Mouse (Mus musculus): Measurements from ENCODE around the gene Elmo1.

The Elmo1 gene

DNA sequence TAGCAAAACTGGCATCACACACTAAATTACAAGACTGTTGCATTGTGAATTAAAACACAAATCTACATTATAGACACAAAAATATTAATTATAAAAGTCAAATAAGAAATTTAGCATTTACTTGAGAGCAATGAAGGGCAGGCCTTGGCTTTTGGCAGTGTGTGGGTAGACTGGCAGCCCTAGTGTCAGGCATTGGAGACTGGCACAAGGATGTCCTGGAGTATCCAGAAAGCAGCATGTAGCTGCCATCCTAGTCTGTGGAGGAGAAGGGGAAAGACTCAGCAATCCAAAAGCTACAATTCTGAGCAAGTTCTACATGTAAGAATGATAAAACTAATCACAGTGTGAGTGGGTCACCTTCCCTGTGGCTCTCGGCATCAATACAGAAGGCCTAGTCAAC lies 446.7 kb downstream of the Elmo1 start:
- no peak for DNase-seq (ENCODE audit: low spot score)

DNA sequence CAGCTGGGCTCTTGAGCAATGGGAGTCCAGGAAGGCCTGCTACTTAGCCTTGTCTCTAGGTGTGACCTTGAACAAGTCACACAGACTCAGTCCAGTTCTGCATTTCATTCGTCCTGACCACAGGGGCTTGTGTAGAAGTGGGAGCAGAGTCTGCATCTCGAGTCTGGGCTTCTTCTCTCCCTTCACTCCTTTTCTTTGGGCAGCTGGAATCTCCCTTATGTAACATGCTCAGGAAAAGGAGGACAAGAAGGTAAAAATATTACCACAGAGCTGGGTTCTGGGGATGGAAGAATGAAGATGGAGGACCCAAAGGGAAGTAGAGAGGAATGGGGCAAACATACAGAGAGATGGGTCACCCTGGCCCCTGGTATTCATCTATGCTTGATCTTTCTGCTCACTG lies 447.1 kb downstream of the Elmo1 start:
- DNase-seq (ENCODE audit: low spot score): no peak

DNA sequence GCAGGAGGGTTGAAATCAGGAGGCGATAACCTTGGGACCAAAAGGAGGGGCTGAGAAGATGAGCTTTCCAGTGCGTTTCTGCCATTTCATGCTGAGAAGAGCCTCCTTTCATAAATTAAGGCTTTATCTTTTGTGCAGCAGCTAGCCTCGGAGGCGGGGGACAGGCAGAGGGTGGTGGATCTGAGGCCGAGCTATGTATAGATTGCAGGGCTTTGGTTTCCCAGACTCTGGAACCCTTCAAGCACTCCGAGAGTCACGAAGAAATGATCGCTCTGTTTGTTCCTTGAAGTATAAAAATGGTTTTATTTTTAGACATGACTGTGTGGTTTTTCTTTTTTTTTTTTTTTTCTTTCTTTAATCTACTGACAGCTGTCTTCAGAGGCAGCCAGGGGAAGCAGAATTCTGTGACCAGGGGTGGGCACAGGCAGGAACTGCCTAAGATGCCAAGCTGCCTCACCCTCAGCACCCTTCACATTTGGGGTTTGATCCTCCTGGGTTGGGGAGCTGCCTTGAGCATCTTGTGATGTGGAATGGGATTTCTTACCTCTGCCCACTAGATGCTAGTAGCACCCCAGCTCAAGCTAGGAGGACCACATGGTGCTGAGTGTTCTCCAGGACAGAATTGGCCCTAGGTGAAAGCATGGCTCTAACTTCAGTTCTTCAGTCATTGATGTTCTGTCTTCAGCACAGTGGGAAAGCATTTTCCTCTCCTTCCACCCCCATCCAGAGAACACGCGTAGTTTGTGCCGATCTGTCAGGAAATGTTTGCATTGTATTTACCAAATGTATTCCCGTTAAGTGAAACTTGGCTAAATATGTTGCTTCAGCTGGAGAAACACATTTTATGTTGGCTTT lies 448.0 kb downstream of the Elmo1 start:
- no peak for DNase-seq (ENCODE audit: low spot score)

DNA sequence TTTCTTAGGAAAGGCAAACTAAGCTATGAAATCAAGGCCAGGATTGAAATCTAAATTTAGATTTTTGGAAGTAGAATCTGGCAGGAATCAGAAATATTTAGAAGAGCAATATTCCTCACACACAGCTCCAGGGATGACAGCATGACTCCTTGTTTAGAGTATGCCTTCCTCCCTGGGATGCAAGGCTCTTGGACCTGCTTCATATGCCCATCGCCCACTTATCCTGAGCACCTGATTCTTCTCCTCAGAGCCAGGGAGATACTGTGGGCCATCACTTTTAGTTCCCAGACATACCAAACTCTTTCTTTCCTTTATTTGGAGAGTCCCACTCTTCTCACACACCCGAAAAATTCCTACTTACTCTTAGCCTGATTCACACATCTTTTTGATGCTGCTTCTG lies 449.2 kb downstream of the Elmo1 start:
- DNase-seq (ENCODE audit: low spot score): no peak

DNA sequence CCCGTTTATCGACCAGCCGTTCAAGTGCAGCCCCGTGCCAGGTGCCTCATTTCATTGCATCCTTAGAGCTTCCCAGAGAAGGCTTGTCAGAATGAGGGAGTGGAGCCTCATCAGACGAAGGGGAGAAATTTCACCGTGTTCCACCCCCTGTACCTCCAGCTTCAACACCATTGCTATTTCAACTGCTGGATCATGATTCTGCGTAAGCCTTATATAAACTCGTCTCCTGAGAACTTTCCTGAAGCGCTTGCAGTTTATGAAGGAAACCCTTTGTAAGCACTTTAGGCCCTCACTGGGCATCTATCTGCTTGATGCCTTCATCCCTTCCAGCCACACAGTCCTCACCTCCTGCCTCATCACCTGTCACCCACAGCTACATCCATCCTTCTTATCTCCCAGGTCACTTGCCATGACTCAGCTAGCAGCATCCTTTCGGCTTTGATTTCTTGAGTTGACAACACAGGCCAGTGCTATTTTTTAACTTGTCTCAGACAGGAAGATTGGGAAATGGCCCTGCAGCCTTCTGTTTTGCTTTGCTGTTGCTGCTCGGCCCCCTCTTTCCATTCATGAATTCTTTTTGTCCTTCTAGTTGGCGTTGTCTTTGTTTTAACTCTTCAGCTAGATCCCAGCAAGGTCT lies 456.3 kb downstream of the Elmo1 start:
- DNase-seq (ENCODE audit: low spot score): no peak

DNA sequence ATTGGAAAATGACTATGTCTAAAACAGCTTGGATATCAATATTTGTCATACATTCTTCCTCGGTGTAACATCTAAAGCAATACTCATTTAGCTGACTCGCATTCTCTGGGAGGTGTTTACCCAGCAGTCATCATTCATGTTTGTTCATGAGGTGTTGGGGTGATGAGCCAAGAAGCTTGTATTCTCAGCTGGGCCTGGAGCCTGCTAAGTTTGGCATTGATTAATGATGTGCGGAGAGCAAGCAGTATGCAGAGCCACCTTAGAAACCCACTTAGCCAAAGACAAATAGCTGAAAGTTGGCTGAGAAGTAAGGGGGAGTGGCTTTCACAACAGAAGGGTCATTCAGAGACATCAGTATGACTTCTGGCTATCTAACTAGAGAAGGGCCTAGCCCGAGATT lies 459.6 kb downstream of the Elmo1 start:
- DNase-seq (ENCODE audit: low spot score): no peak

DNA sequence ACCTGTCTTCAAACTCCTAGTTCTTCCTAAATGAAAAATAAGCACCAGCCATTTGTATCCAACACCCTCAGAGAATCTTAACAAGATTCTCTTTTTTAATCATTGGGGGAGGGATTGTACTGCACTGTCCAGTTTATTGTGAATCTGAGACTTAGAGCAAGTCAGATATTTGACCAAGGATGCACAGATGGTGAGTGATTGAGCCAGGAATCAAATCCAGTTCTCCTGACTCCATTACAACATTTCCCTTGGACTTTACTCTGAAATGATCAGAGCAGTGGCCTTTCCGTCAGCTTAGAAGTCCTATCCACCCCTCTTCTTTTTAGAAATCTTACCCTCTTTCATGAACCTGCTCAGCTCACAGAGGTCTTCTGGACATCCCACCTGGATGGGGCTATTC lies 461.2 kb downstream of the Elmo1 start:
- no peak for DNase-seq (ENCODE audit: low spot score)

DNA sequence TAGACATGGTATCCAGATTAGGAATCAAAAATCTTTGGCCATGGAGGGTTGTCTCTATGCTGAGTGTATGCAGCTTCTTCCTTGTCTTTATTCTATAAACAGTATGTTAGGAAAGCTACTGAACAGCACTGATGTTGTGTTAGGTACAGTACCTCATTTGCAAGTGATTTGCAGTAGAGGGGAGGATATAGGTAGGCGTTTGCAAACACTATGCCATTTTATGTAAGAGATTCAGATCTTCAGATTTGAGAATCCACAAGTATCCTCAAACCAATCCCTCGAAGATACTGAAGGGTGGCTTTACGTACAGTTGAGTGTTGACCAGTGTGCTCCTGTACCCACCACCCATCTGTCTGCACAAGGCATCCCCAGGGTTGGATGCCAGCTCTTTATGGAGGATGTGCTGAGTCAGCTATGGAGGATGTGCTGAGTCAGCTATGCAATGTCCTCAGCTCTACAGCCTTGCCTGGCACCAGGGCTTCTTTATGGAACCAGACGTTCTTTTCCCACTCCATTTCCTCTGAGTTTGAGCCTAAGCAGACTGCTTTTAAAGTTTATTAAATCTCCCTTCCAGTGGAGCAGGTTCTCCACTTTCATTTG lies 465.6 kb downstream of the Elmo1 start:
- DNase-seq (ENCODE audit: low spot score): no peak

DNA sequence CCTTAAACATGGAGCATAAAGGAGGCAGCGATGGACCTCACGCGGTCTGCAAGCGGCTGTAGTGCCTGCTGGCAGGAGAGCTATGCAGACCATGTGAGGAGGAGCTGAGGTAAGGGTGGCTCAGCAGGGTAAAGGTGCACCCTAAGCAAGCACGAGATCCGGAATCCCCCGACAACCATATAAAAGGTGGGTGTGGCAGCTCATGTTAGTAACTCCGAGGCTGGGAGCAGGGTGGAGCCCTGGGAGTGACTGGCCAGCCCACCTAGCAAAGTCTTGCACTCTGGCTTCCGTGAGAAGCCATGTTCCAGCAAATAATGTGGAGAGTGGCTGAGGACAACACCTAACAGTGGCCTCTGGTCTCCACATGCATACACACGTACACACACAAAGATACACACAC lies 466.3 kb downstream of the Elmo1 start:
- DNase-seq (ENCODE audit: low spot score): no peak

DNA sequence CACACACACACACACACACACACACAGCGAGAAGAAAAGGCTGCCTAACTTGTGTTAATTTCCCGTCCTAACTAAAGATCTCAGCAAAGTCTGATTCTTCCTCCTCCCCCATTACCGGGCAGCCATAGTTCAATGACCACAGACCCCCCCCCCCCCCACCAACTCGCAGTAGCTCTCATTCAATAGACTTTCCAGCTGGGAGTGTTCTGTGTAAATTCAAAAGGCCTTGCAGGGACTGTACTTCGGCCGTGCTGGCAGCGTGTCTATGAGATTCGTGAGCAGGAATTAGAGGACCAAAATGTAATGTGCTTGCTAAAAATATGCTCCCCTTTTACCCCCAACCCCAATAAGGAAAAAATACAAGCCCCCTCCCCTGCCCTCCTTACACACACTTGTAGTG lies 466.8 kb downstream of the Elmo1 start:
- DNase-seq (ENCODE audit: low spot score): no peak

DNA sequence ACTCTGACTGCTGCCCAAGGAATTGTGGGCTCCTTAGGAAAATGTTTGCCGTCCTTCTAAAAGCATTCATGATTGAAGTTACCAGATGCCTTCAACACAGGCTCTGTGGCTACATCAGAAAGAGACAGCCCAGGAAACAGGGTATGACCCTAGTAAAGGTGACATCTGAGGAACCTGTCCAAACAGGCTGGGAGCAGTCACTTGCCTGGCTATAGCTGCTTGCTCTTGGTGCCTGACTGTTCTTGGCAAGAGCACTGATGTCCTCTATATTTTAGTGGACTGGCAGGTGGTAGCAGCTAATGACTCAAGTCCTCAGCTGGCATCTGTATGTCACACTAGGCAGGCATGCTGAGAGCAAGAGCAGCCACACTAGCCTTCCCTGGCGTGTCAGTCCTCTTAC lies 468.0 kb downstream of the Elmo1 start:
- DNase-seq (ENCODE audit: low spot score): no peak

DNA sequence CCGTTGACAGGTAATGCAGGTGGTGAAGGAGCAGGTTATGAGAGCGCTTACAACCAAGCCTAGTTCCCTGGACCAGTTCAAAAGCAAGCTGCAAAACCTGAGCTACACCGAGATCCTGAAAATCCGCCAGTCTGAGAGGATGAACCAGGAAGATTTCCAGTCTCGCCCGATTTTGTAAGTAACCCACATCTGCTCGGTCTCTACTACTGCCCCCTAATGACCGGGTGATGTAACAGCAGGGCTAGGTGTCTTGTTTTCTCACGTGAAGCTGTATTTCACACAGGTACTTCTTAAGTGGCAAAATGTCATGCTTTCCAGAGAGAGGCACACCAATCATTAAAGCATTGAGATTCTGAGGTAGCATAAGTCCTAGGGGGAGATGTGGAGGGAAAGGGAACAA lies 474.0 kb downstream of the Elmo1 start:
- no peak for DNase-seq (ENCODE audit: low spot score)

DNA sequence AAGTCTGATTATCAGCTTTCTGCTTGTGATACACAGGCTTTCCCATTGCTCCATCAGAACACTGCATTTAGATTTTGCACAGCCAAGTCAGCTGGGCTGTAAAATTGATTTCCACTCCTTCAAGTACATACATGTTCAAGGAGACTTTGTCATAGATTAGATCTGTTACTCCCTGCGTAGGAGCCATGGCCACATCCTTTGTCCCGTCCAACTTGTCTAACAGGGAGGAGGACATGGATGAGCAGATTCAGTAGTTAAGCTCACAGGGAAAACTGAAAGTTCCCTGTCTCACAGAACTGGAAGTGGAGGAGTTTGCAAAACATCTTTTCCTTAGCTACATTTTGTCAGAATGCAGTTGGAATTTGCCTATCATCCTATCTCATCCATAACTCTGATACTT lies 484.8 kb downstream of the Elmo1 start:
- DNase-seq (ENCODE audit: low spot score): no peak

DNA sequence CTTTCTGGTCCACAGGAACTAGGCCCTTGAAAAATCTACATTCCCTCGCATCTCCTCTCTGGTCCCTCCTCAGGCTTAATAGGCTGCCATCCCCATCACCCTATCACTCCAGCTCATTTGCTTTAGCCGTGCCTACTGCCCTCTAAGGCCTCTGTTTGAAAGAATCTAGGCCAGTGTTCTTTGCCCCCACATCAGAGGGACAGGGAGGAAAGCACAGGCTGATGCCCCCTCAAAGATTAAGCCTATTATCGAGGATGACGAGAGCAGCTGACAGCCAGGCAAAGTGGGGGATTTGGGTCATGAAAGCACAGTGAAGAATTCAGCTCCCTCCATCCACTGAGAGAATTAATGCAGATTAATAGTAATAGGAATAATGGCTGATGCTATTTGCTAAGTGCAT lies 495.5 kb downstream of the Elmo1 start:
- no peak for DNase-seq (ENCODE audit: low spot score)

DNA sequence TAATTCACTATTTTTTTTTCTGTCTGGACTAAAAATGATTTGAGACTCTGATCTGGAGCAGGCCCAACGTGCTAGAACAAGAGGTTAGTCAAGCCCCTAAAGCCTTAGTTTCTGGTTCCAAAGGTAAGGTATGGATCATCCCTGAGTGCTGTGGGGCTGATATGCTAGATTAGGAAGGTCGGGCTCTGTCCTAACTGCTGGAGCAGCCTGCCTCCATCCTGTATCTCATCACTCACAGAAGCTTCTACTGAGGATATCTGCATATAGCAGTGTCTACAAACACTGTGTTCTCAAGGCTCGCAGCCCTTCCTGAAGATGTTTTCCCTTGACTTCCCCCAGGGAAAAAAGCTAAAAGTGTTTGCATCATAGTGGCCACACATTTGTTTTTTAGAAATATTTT lies 496.1 kb downstream of the Elmo1 start:
- no peak for DNase-seq (ENCODE audit: low spot score)

DNA sequence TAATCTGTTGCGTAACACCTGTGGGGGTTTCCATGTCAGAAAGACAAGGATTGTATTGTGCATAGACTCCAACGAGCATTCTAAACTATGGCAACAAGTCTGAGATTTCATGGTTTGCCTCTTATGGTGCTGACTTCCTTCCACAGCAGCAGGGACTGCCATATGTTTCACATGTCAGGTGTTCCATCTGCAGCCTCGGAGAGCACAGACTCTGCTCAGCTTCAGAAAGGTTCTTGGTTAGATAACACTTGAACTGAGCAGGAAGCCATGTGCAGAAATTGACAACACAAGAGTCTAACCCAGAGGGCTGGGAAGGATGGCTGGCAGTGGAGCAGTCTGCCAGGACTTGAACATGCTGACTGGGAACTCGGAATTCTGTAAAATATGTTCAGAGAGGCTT lies 500.6 kb downstream of the Elmo1 start:
- DNase-seq (ENCODE audit: low spot score): no peak

DNA sequence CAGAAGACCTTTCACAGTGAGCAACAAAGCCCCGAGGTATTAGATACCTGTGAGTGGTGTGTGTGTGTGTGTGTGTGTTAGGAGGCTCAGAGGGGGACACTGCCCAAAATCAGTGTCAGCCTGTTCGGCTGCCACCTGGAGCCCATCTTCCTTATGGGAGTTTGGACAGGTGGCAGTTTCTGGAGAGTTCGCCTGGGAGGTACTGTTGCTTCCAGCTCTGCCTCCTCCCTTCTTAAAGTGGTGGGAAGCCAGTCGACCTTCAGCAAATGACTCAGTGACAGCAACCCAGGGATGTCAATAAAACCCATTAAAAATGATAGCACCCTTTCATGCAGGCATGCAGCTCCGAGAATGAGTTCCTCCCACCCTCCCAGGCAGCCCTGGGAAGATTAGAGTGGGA lies 506.9 kb downstream of the Elmo1 start:
- DNase-seq (ENCODE audit: low spot score): no peak

DNA sequence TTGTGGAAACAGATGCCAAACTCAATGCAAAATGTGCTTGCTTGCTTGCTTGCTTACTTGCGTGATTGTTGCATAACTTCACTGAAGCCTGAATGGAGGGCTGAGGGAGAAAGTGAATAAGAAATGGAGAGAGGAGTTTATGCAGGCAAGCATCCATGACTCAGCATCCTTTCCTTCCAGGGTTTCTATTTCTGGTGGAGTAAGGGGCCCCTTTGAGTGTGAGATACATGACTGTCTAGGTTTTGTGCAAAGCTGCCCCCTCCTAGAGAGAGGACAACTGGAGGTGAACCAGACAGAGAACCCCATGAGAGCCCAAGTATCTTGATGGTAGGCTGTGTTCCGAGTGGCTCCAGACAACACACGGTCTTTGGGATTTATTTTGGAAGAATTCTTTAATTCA lies 508.2 kb downstream of the Elmo1 start:
- DNase-seq (ENCODE audit: low spot score): no peak

DNA sequence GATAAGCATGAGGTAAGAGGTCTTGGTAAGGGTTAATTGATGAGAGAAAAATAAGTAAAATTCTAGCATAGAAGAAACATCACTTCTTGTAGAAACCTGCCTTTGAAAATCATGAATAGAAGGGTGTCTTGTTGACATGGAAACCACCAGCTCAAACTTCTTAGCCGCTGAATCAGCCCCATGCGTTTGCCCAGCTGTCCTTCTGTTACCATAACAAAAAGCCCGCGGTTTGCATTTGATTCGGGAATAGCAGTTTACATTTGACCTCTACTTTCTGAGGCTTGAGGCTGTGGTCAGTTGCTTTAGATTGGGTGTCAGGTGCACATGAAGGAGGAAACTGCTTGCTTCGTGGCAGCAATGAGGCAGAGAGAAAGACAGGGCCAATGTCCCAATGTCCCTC lies 509.9 kb downstream of the Elmo1 start:
- DNase-seq (ENCODE audit: low spot score): no peak

DNA sequence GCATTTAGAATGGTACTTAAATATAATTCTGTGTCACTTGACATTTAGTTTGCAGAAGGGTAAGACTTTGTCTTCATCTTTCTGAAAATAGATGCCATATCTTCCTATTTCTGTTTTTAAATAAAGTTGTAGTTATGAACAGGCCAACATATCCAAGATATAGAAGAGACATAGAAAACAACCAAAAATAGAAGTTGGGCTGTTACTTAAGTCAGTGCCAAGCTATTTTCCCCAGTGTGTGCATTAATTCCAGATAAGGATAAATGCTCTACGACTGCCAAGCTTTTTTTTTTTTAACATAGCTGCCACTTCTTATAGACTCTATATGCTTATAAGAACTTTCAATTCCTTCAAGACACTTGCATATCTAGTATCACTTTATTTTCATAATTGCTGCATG lies 511.0 kb downstream of the Elmo1 start:
- DNase-seq (ENCODE audit: low spot score): no peak

DNA sequence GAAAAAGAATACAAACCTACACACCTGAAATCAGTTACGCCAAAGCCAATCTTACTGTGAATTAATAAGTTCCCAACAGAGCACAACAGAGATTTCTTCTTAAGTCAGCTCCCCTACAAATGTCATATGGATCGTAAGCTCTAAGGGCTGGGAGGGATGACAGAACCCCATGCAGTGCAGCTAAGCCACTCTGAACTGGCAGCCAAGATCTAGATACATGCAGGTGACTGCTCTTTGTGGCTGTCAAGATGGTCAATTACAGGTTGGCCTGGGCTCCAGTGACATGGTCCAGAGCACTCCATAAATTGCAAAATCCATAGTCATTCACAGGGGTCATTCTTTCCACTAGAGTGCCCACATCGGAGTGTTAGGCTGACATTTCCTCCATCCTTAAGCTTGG lies 516.5 kb downstream of the Elmo1 start:
- DNase-seq (ENCODE audit: low spot score): no peak

DNA sequence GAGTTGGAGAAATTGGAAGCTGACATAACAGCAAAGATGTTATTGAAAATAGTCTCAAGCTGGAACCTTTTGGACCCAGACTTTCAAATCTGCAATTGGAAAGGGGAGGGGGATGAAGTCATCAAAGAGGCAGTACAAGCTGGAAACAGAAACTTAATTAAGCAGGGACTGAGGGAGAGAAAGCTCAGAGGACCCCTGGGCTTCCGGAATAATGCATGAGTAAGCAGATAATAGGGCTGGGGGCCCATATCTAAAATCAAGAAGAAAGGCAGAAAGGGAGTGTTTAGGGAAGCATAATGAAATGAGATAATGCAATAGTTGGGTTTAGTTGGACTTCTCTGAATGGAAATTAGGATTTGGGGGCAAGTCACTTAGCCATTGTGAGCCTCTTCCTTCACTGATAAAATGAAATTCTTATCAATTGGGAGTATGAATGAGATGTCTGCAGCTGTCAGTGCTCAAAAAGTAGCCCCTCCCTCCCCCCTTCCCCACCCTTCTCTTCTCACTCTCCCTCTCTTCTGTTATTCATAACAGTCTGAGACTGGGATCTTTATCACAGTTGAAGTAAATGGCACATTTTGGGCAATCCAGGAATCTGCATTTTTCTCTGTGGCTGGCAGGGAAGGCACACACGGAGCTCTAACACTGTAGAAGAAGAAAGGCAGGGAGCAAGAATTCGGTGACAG lies 518.8 kb downstream of the Elmo1 start:
- no peak for DNase-seq (ENCODE audit: low spot score)
